Mouse (Mus musculus) right cerebral cortex, adult 2 months (tissue): ENCODE results near the gene Plcd3.

Experiments used
- DNase-seq, 2 experiments: peaks; one replicate each; pipeline ENCODE4 v3.0.0; 2021 to 2022; ENCODE audit warnings: low spot score in 2 of 2

Gene Plcd3

DNA sequence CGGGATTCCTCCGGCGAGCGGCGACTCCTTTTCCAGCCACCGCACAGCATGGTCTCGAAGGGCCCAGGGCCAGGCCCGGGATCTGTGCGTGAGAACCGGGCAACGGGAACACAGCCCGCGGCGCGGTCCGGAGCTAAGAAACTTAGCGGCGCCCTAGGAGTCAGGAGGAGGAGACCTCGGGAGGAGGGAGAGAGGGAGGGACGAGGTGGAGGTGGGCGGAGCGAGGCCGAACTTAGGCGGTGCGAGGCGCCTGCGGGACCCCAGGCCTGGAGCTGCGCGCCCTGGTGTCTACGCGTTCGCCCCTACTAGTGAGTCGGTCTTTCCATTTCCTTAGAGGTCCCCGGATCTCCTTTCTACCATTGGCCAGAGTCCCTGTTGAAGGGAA lies at the start of gene Plcd3, which contains the start of gene Acbd4:
Gene Plcd3, minus strand, starts transcription at position 178 of the 385 bp plus-strand sequence.
Gene Acbd4, plus strand, starts transcription at position 202 of the 385 bp plus-strand sequence.
- peak; percentile 67 to 70 for DNase-seq

DNA sequence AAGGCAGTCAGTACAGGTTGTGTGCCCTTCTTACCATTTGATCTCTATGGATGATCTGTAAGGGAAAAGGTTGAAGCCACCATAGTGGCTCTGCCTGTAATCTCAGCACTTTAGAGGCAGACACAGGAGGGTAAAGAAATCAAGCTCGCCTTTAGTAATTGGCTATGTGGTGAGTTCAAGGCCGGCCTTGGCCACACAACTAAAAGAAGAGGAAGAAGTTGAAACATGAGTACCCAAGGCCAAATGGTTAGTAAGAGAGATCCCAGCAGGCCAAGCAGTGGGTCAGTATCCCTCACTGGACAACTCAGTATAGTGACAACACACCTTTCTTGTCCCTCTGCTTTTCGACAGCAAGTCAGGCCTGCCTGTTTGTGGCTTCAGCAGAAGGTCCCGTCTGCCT lies 48.3 kb upstream of the Plcd3 start:
- DNase-seq: no peak

DNA sequence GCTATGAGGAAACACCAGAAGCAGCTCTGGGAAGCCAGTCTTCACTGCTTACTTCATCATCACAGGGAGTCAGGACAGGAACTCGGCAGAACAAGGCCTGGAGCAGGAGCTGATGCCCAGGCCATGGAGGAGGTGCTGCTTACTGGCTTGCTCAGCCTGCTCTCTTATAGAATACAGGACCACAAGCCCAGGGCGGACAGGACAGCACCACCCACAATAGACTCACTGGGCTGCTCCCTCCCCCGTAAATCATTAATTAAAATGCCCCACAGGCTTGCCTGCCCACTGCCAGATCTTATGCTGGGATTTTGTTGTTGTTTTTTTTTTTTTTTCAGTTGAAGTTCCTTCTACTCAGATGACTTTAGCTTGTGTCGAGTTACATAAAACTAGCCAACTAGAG lies 46.3 kb upstream of the Plcd3 start:
- DNase-seq: no peak

DNA sequence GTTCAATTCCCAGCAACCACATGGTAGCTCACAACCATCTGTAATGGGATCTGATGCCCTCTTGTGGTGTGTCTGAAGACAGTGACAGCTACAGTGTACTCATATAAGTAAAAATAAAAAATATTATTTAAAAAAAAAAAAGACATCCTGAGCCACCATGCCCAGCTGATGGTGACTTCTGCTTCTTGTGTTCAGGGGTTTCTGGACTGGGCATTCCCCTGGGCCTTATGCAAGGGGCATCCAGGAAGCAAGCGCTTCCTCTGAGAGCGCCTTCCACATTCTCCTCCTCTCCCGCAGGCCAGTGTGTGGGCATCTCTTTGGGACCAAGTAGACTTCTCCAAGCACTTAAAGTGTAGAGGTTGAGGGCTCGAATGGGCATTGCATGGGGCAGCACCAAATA lies 44.9 kb upstream of the Plcd3 start:
- no peak for DNase-seq

DNA sequence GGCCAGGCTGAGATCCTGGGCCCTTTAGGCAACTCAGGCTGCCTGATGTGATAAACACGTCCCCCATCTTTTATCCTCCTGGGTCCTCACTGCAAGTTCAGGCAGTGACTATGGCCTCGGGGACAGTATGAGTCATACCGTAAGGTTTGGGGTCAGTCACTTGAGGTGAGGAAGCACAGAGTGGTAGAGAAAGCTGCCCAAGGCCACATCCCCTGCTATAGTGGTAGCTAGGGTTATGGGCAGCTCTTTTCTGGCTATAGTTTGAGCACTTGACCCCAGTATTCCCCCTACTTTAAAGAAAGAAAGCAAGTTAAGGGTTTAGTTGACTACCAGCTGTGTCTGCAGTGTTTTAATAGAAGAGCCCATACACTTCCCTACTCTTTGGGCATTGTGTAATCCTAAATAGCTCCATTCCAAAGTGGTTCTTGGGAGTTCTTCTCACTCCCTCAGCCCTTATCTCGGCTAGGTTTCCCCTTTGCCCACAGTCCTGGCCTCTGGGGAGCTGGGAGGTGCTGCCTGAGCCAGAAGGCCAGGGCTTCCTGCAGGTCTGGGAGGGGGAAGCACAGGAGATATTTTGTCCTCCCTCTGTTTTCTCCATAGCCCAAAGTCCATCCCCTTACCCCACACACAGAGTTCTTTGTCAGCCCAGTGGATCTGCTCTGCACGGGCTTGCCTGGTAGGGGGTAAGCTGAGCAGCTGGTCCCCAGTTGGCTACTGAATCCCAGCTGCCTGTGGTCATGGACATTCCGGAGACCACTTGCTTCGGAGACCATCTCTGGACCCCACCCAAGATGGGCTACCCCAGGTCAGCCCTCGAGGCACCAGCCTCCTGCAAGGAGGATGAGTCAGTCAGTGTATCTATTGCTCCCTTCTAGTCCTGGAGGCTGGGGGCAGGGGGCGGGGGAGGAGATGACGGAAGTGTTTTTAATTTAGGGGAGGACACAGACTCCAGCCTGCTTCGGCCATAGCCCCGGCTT lies 43.1 kb upstream of the Plcd3 start:
- no peak for DNase-seq

DNA sequence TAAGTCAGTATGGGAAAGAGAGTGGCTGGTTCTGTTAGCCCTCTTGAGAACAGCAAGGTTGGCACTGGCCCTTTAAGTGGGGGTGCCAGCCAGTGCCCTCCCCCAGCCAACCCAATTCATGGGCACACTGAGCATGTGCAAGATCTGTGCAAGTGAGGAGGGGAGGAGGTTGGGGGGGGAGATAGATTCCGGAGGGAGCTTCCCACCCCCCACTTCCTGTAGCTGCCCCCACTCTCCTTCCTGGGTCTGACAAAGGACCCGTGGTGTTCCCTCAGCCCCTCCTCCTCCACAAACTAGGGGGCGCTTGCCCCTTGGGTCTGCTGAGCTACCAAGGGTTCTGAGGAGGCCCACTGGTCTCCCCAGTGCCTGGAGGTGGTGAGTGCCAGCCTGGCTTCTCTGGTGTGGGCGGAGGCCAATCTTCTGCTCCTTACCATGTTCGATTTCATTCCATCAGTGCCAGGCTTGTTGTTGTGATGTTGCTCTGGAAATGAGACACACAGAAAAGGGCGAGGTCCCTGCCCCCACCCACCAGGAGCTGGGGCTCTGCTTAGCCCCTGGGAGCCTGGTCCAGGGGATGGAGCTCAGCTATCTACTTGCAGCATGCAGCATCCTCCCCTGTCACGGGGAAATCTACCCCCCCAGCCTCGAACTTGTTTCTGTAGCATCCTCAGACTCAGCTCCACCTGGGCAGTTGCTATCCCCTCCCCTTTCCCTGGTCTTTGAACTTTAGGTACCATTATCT lies 41.2 kb upstream of the Plcd3 start:
- DNase-seq: peak; percentile 86 to 89

DNA sequence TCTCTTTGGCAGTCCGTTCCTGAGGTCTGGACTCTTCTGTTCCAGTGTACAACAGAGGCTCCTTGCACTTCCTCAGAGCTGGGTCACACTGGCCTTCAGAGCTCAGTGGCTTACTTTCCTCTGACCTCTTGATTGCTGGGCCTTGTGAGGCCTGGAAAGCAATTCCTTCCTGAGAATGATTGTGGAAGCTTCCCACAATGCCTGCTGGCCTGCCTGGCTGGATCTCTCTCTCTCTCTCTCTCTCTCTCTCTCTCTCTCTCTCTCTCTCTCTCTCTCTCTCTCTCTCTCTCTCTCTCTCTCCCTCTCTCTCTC lies 40.4 kb upstream of the Plcd3 start:
- DNase-seq: no peak

- no peak for DNase-seq
Measured at GRCm38 (mm10) chr11:103141101-103141943, 39.9 kb upstream of the Plcd3 start.

DNA sequence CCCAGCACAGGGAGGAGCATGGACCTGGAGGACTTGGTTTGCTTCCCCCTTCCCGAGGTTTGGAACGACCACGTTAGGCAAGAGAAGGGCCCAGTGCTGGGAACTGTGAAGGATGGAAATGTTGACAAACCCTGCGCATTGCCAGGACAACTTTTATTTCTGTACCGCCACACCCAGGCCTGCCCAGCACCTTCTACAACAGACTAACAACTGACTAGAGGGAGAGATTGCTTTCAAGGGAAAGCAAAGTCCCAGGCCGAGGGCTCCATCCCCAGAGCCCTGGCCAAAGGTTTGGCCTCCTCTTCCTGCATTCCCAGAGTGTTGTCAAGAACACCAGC lies 39.3 kb upstream of the Plcd3 start:
- no peak for DNase-seq

GRCm38 (mm10) chr11:103139951-103140762 lies 38.7 kb upstream of the Plcd3 start:
- DNase-seq: no peak

- no peak for DNase-seq
Measured at GRCm38 (mm10) chr11:103136039-103136577, 34.6 kb upstream of the Plcd3 start.

DNA sequence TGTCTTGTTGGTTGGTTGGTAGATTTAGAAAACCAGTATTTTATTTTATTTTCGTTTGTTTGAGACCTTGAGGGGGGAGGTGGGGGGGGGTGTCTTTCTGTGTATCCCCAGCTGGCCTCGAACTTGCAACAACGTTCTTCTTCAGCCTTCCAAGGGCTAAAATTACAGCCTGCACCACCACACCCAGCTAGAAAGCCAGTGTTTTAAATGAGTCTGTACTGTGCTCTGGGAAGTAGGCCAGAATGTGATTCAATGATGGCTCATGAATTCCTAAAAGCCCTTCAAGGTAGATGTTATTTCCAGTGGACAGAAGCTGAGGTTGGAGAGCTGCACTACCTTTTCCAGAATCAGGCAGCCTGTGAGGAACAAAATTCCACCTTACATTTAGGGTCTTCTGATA lies 32.8 kb upstream of the Plcd3 start:
- peak in 1 of 2 experiments; percentile 56 for DNase-seq

DNA sequence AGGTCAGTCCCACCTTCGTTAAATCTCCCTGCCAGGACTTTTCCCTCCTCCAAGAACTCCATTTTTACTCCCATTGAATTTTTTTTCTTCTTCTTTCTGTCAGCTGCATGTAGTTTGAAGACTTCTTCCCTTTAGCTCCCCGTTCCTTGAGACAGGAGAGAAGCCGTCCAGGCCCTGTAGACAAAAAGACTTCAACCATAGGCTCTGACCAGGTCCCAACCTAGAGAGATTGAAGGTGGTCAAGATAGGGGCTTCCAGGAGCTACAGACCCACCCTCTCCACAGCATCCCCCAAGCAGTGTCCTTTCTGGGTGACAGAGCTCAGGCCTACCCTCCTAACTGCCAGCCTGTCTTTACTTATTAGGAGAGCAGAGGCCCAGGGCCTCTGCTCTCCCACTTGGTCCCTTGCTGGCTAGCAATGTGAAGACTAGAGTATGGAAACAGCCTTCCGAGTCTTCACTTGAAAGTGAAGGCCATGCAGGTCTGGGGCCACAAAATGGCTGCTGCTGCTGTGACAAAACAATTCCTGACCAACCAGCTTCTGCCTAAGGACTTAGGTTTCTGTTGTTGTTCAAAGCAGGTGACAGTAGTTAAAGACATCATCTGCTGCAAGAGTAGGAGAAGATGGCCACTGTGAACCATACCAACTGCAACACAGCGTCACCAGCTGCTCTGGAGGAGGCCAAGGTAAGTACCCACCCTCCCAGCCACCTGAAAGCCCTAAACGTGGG lies 32.2 kb upstream of the Plcd3 start:
- DNase-seq: no peak

DNA sequence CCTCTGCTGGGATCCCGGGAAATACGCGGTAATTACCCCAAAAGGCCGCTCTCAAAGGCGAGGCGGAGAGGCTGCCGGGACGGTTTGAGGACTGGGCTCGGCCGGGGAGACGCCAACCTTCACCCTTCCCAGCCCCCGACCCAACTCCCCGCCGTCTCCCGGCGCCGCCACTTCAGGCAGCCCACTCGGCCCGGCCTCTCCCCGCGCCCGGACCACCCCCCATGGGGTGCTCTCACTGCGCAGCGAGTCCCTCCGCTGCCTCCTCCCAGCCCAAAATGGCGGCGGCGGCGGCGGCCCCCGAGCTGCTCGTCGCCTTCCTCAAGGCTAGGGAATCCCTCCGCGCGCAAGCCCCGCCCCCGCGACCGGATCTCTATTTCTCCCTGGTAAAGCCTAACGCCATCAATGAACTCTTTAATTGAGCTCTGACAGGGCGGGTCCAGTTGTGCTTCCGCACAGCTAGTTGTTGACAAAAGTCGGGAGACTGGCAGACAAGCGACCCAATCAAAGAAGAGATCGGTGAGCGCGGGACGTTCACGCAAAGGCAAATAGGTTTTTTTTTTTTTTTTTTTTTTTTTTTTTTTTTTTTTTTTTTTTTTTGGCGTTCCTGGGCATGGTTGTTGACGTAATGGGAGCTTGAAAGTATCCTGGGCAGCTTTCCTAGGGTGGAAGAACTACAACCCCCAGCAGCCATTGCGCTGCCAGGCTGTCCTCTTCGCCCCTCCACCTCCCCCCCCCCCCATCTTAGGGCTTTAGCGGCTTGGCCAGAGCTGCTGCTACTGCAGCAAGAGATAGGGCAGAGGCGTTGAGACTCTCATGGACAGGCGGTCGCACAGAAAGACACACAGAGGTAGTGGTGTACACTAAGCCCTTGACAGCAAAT lies 31.4 kb upstream of the Plcd3 start:
- peak; percentile 100 for DNase-seq

- peak; percentile 41 to 62 for DNase-seq
Measured at GRCm38 (mm10) chr11:103131701-103132575, 30.5 kb upstream of the Plcd3 start, which contains the start of gene Hexim2. Hexim2 (plus strand) TSS chr11:103132429.

DNA sequence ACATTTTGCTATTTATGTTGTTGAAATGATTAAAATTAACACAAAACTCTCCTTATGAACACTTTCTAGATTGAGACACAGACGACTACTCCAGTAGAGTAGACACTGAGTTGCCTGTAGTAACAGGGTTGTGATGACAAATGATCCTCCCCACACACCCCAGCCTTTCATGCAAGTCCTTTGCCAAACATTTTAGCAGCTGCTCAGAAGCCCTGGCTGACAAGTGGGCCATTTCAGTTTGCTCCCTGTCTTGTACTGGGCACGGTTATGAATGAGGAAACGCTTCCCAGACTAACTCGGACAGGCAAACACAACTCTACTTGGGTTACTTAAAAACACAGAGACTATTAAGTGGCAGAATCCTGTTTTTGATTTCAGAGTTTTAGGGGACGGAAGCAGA lies 18.9 kb upstream of the Plcd3 start:
- no peak for DNase-seq

DNA sequence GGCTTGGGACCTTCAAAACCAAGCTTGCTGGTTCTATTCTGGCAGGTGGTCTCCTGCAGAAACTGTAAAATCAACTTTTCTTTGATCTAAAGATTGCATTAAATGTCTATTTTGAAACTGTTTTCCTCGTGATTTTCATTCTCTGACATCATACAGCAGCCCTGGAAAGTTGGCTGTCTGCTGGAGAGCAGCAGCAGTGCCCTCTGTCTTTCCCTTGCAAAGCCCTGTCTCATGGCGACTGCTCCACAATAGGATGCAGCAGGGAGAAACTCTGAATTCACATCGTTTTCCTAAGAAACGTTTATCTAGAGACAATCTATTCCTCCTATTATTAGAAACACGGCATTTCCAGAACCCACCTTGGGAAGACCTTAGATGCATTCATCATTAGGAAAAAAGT lies 18.2 kb upstream of the Plcd3 start:
- DNase-seq: no peak

- no peak for DNase-seq
Measured at GRCm38 (mm10) chr11:103118866-103119265, 17.4 kb upstream of the Plcd3 start.
